Mouse (Mus musculus) gastrocnemius, postnatal 14 days (tissue): ENCODE measurements around the gene Gm45521. TPM values are rescaled to one million over a fixed set of nuclear protein-coding genes. Genes with fewer than 3 reads are reported as not detected.

Source experiments
- DNase-seq: peaks from one replicate; pipeline ENCODE4 v3.0.0; 2021; ENCODE audit warnings: mixed read lengths
- intact Hi-C: fragments of 180-260 bp; cut with DNase I; formaldehyde crosslinking; loops from one replicate; pipeline ENCODE4 v1.15.1; 2025; ENCODE audit warnings: low total_unique reads
- long read RNA-seq, 2 experiments: library from polyadenylated mRNA; stranded (forward); transcript quantifications; one replicate each; pipeline ENCODE4 v2.0.0; 2021
- total RNA-seq, 2 experiments: library from RNA; stranded (reverse); gene quantifications; 2 replicates each; pipeline ENCODE4 v1.2.3; 2021

Gm45521 gene
- total RNA-seq: not detected
- long read RNA-seq, experiment 1: 0 reads
- long read RNA-seq, experiment 2: 0 reads

- intact Hi-C loops: no loop called here
- no peak for DNase-seq
These were observed at the start of gene Gm45521 for GRCm38 (mm10) chr14:7957049-7957448. TSS of gene Gm45521 (plus strand) at chr14:7957288.

- intact Hi-C loops: loop anchor here (10.0 kb wide), 1 partner anchor 95 kb away; the partner anchor contains the start of gene Flnb
- DNase-seq: no peak
These were observed 47.6 kb upstream of the Gm45521 start for GRCm38 (mm10) chr14:7909472-7909871.

GRCm38 (mm10) chr14:7913842-7914241, 43.2 kb upstream of the Gm45521 start:
- intact Hi-C loops: no loop called here
- no peak for DNase-seq

- no peak for DNase-seq
- intact Hi-C loops: no loop called here
These were observed 42.6 kb upstream of the Gm45521 start for GRCm38 (mm10) chr14:7914461-7914860.

- intact Hi-C loops: no loop called here
- DNase-seq: no peak
These were observed 38.7 kb upstream of the Gm45521 start for GRCm38 (mm10) chr14:7918150-7918991.

- intact Hi-C loops: no loop called here
- no peak for DNase-seq
These were observed 37.8 kb upstream of the Gm45521 start for GRCm38 (mm10) chr14:7919309-7919708.

- DNase-seq: no peak
- intact Hi-C loops: no loop called here
These were observed 37.2 kb upstream of the Gm45521 start for GRCm38 (mm10) chr14:7919921-7920320.

GRCm38 (mm10) chr14:7921459-7921858, 35.6 kb upstream of the Gm45521 start:
- DNase-seq: no peak
- intact Hi-C loops: no loop called here

GRCm38 (mm10) chr14:7923635-7924034, 33.5 kb upstream of the Gm45521 start:
- intact Hi-C loops: no loop called here
- no peak for DNase-seq

GRCm38 (mm10) chr14:7928362-7928761, 28.7 kb upstream of the Gm45521 start:
- intact Hi-C loops: no loop called here
- DNase-seq: no peak

GRCm38 (mm10) chr14:7929029-7929428, 28.1 kb upstream of the Gm45521 start:
- intact Hi-C loops: no loop called here
- no peak for DNase-seq

- no peak for DNase-seq
- intact Hi-C loops: no loop called here
These were observed 24.9 kb upstream of the Gm45521 start for GRCm38 (mm10) chr14:7932151-7932550.

- intact Hi-C loops: no loop called here
- no peak for DNase-seq
These were observed 22.9 kb upstream of the Gm45521 start for GRCm38 (mm10) chr14:7934166-7934565.

GRCm38 (mm10) chr14:7937052-7937630, 19.9 kb upstream of the Gm45521 start:
- no peak for DNase-seq
- intact Hi-C loops: no loop called here

- DNase-seq: no peak
- intact Hi-C loops: no loop called here
These were observed 18.0 kb upstream of the Gm45521 start for GRCm38 (mm10) chr14:7938809-7939784.

GRCm38 (mm10) chr14:7941413-7941812, 15.7 kb upstream of the Gm45521 start:
- no peak for DNase-seq
- intact Hi-C loops: no loop called here

- intact Hi-C loops: no loop called here
- DNase-seq: peak; percentile 52
These were observed 13.8 kb upstream of the Gm45521 start for GRCm38 (mm10) chr14:7943101-7943800.

GRCm38 (mm10) chr14:7943801-7944135, 13.3 kb upstream of the Gm45521 start:
- intact Hi-C loops: no loop called here

GRCm38 (mm10) chr14:7944349-7945039, 12.6 kb upstream of the Gm45521 start:
- DNase-seq: no peak
- intact Hi-C loops: loop anchor here (5.0 kb wide), 1 partner anchor 127 kb away; the partner anchor contains the start of gene Flnb

More at GRCm38 (mm10) chr14:7943801-7944135, 13.3 kb upstream of the Gm45521 start:
- no peak for DNase-seq
